Mouse (Mus musculus) lung, adult 2 months (tissue): ENCODE measurements around the gene Shld2.

Experiments used
- CTCF ChIP-seq: fragments of 200-500 bp; IDR thresholded peaks from 2 replicates; pipeline ENCODE4 v1.5.1; 2011; ENCODE audit warnings: mild to moderate bottlenecking, low read length, control low read depth; ENCODE audit not compliant: insufficient read depth
- POLR2A ChIP-seq: fragments of 200-500 bp; IDR thresholded peaks from 2 replicates; pipeline ENCODE4 v1.6.1; 2011; ENCODE audit warnings: low read depth, mild to moderate bottlenecking, control low read depth, low read length, borderline replicate concordance; ENCODE audit errors: extremely low read depth

DNA sequence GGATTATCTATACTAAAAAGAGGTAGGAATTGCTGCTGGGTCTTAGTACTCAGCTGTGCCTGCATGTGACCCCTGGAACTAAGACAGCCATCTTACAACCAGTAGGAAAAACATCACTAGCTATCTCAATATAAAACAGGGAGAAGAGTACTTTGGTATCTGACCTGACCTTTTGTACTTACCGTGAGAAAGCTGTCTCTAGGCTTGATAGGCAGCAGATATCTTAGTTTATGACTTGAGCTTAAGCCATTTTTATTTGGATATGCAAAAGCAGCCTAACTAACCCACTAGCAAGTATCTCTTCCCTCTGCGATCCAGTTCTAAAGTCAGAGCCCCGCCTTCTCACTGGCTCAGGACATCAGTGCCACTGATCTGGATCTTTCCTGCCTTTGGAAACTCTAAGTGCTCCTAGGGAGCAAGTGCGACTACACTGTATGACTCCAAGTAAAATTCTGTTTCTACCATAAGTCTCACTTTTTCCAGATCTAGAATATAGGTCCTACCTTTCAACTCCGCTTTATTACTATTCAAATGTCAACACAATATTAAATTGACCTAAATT is 7.5 kb downstream of the Shld2 start:
- no peak for TF ChIP-seq CTCF
- TF ChIP-seq POLR2A: no peak
